Mouse (Mus musculus) right cerebral cortex, postnatal 14 days (tissue): Measurements from ENCODE around the gene Gm29797.

Experiments used
- DNase-seq: peaks from one replicate; pipeline ENCODE4 v3.0.0; 2022

Gene Gm29797

DNA sequence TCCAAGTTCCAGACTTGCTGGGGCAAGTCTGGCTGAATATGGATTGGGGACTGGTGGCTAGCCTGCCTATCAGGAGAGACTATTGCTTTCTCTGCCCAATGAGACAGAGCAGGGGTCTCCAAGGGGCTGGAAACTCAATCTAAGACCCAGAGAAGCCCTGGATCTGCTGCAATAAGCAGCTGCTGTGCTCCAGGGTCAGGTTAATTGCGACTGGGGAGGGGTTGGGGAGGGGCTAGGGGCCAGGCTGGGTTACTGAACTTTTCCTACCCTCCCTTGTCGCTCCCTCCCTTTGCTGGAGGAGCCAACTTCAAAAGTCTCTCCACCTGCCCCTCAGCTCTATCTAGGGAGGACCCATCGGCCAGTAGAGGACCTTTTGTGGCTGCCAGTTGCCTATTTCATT is at the start of gene Gm29797:
TSS of gene Gm29797 (plus strand) at position 301 of the 400 bp plus-strand sequence.
- no peak for DNase-seq

DNA sequence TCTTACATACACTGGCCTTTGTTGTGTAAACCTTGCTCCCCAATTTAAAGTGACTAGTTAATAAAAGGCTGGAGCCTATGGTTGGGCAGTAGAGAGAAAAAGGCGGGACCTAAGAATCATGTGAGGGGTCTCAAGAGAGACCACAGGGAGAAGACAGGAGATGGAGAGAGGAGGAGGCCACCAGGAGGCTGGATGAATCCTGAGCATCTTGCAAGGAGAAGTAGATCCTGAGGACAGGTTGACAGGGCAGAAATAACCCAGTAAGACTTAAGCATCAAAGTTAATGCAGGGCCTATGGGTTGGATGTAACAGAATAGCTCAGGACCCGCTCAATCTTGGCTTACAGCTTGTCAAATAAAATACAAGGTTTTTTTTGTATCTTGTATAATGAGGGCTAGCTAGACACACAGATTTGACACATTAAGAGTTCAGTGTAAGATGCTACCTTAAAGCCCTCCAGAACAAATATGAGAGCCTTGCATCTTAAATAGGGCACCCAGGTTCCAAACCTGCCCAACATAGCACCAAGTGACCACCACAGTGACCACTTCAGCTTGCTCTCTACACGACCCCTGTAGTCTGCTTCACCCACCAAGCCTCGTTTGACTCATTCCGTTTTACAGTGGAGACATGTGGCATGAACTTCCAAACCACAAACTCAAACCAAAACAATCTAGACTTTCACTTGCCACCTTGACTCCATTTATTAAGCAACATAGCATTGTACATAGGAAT is 37.9 kb upstream of the Gm29797 start:
- no peak for DNase-seq

DNA sequence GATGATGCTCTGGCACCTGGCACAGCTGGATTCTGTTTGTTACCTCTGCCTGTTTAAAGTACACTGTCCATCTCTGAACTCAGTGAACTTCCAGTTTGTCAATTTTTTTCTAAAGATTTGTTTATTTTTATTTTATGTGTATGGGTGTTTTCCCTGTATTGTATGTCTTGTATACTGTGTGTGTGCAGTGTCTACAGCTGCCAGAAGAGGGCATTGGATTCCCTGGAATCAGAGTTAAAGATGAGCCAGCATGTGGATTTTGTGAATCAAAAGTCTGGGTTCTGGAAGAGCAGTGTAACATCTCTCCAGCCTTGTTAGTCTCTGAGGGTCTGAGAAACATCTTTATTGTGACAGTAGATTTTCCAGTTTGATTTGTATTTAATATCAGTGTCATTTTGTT is 33.4 kb upstream of the Gm29797 start:
- DNase-seq: peak; percentile 38

DNA sequence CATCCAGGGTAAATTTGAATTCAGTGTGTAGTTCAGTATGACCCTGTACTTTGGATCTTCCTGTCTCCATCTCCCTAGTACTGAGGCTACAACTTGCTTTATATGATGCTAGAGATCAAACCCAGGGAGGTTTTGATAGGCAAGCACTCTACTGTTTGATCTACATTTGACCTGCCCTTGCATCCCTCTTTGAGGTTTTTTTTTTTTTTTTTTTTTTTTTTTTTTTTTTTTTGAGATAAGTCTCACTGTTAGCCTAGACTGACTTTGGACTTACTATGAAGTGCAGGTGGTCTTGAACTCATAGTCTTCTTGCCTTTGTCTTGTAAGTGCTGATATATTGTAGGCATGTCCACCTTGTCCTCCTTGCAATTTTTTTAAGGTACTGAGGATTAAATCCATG is 28.4 kb upstream of the Gm29797 start:
- no peak for DNase-seq

DNA sequence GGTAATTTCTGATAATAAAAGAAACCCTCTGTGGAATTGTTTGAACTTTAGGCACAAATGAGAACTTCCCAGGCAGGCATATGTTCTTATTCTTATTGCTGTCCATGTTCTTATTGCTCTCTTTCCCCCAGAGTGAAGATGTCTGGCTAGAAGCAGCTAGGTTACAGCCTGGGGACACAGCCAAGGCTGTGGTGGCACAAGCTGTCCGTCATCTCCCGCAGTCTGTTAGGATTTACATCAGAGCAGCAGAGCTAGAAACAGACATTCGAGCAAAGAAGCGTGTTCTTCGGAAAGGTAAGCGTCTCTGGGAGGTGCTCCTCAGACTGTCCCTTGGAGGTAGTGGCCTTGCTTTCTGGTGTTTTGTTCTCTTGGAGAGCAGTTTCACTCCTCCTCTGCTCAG is 24.2 kb upstream of the Gm29797 start:
- DNase-seq: no peak

DNA sequence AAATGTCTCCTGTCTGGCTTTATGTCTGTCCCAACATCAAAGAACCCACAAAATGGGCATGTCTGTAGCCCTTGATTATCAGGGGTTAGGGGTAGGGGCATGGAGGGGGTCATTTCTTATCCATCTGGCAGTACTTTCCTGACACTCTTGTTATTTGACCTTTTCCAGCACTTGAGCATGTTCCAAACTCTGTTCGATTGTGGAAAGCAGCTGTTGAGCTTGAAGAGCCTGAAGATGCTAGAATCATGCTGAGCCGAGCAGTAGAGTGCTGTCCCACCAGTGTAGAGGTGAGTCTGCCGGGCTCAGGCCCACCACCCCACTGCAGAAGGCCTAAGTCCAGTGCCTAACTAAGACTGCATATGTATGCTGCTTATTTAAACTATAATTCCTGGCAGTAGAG is 21.0 kb upstream of the Gm29797 start:
- no peak for DNase-seq

DNA sequence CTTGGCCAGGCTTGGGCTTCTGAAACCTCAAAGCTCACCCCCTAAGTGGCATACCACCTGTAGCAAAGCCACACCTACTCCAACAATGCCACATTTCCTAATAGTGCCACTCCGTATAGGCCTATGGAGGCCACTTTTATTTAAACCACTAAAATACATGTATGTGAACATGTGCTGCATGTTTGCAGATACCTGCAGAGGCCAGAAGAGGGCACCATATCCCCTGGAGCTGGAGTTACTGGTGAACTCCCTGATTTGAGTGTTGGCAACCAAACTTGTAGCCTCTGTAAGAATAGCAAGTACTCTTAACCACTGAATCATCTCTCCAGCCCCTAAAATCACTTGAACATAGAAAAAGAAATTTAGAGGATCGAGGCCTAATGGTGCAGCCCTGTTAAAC is 12.5 kb upstream of the Gm29797 start:
- peak; percentile 38 for DNase-seq

DNA sequence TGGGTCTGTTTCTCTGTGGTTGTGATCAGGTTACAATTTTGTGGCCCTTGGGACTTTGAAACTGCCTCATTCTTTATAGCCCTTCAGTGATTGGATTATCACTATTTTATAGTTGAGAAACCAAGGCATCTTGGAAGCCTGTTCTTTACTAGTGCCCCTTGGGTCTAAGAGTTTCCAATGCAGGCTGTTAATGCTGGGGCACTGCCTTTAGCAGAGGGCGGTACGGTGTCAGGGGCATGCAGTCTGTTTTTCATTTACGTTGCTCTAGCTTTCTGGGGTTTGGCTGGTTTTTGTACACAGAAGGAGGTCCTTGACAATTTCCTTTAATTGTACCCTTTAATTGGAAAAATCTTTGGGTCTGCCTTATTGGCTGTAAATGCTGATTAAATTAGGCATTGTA is 11.2 kb upstream of the Gm29797 start:
- DNase-seq: no peak

DNA sequence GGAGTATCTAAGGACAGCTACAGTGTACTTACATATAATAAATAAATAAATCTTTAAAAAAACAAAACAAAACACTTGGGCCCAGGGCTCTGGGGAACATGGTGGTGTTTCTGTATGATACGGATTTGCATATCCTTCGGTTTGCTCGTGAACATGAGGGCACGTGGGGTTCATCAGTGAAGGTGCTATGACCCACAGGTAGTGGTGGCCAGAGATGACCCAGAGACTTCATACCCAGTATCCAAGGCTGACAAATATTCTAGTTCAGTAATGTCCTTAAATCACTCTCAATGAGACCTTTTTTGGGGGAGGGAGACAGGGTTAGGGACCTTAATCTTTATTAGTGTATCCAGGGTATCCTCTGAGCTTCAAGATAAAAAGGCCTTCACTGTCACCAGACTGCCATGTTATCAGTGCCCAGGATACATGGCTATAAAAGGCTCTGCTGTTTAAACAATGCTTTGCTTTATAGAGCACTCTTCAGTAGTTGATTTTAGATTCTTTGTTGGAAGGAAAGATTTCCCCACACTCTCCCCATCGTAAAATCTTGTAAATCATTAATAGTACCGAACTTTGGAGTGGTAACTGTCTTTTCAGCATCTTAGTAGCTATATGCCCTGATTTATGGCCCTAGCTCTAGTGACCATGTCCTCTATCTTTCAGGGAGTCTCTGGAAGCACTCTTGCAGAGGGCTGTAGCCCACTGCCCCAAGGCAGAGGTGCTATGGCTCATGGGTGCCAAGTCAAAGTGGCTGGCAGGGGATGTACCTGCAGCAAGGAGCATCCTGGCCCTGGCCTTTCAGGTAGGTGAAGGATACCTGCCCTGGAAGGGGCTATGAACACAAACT is 10.0 kb upstream of the Gm29797 start:
- DNase-seq: no peak

DNA sequence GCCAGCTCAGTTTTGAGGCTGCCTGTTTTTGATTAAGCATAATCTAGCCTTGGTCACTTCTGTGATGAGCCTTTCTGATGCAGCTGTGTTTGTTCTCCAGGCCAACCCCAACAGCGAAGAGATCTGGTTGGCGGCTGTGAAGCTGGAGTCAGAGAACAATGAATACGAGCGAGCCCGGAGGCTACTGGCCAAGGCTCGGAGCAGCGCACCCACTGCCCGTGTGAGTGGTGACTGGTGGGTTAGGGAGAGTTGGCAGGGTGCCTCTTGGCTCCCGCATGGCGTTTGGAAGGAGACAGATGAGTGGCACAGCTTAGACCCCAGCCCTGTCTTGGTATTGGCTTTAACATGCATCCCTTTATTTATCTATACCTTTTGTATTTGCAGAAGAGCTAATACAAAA is 7.9 kb upstream of the Gm29797 start:
- DNase-seq: no peak

DNA sequence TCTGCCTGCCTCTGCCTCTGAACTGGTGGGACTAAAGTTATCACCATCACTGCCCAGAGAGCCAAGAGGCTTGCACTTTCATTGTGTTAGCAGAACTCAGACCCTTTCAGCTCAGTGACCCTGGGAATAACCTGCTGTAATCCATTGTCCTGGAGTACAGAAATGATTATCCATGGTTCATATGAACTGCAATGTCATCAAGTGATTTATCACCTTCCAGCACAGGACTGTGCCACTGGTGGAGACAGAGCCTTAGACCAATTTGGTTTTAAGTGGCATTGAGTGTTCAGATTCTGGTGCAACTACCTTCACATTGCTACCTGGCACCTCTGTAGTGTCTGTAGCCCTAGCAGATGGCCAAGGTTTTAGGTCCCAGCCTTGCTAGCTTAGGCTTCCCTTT is 3.8 kb upstream of the Gm29797 start:
- DNase-seq: no peak

DNA sequence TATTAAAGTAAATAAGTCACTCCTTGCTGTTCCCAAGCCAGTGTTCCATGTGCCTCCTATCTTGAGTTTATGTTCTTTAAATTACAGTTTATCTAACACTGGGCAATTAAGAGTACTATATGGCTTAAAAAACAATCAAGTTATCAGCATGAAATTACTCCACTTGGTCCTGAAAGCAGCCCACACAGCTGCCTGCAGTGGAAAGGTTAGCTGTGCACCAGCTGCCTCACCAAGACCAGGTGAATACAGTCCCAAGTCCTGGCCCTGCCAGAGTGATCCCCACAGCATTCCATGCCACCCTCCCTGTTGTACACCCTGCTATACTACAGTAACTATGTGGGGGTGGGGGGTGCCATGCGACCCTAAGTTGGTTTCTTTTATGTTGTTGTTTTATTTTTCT is 3.3 kb upstream of the Gm29797 start:
- DNase-seq: no peak

DNA sequence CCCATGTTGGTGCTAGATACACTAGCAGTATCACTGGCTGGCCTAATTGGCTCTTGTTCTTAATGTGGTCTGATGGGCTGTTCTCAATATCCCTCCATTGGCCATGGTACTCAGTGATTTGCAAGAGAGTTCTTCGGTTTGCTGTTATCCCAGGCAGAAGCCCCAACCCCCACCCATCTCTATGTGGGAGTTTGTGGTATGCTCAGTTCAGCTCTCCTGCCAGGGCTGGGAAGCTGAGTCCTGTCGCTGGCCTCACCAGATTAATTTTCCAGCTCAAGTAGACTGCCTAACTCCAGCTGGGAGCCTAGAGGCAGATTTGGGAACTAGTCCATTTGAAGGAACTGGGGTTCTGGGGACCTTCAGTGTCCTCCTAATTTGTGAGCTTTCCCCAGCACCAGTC is 607 bp downstream of the Gm29797 start:
- no peak for DNase-seq

DNA sequence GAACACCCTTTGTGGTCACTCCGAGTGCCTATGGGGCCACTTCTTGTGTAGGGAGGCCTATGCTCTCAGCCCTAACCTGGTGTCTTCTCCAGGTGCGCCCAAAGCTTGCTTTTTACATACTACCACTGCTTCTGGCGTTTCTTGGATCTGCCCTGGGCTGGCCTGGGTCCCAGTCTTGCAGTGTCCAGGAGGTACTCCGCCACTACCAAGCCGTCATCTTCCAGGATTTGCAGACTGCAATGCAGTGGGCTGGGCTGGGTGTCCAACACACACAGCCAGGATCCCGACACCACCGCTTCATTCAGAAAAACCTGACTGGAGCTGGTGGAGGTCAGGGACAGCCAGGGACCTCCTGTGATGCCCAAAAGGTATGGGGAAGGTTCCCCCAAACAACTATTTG is 1.7 kb downstream of the Gm29797 start:
- DNase-seq: no peak

DNA sequence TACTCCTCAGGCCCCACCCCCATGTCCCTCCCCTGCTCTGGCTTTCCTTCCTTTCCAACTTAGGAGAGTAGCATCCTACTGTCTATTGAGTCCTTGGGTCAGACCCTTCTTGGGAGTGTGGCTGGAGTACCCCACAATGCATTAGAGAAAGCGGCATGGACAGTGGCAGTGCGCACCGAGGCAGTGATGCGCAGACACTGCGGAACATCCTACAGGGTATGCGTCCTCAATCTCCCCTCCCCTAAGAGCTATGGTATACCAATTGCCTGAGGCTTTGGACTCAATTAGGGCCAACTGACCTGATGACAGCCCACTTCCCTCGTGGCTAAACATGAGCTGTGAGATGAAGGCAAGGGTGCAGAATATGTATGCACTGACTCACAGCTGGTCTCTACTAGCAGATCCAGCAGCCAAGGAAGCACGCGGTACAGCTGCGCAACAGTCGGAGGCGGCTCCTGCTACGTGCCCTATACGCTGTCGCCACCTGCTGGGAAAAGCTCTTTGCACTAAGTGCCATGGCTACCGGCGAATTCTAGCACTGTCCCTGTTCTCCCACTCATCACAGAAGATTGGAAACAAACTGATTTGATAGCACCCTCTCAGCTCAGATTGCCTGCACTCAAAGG is 2.2 kb downstream of the Gm29797 start:
- DNase-seq: peak; percentile 72

DNA sequence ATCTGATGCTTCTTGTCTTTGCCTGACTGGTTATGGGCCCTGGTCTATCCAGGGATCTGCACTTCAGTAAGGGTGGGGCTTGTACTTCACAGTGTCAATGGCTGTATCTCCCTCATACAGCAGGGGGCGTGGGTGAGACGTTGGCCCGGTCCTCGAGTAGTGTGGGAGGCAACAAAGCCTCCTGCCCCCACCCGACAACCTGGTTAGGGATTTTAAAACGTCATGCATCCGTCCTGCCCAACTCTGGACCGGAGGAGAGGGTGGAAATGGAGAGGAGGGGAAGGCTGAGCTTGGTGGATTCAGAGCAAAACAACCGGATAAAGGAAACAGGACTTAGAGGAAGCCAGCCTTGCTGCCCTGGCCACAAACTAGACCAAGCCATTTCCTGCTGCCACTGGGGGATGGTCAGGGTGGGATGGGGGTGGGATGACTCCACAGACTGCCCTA is 2.8 kb downstream of the Gm29797 start:
- DNase-seq: peak; percentile 81

DNA sequence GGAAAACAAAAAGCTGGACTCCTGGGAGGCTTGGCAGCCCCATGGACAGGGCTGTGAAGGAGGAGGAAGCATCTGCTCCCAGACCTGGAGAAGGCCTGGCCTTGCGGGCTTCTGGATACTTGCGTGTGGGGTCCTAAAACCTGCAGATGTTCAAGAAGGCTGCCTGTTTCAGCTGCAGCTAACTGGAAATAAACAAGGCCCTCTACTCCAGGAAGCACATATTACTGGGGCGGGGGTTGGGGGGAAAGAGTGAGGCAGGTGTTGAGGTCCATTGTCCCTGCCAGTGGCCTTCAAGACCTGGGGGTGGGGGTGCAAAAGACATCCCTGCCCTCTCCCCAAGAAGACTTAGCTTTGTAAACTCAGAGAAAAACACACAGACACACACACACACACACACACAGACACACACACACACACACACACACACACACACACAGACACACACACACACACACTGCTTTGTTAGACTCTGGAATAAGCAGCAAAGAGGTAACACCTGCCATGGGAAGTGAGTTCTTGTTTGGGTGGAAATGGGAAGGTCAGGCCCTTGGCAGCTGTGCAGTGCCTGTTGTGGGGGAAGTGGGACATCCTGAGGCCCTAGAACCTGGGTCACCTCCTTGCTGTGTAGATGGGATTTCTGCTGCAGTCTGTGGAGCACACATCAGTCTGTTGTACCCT is 5.9 kb downstream of the Gm29797 start:
- DNase-seq: no peak

DNA sequence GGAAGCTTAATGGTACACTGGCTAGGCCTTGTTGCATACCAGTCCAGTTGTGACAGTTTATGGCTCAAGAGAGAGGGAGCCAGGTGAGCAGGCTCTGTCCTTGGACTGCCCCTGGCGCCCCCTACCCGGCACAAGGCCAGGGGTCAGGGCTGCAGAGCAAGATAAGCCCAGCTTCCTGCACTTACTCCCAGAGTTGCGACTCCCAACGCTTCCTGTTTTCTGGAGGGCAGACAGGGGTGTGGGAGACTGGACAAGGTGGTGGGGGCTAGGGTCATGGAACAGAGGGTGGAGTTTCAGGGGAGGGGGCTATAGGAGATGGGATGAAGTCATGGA is 6.4 kb downstream of the Gm29797 start:
- DNase-seq: no peak

DNA sequence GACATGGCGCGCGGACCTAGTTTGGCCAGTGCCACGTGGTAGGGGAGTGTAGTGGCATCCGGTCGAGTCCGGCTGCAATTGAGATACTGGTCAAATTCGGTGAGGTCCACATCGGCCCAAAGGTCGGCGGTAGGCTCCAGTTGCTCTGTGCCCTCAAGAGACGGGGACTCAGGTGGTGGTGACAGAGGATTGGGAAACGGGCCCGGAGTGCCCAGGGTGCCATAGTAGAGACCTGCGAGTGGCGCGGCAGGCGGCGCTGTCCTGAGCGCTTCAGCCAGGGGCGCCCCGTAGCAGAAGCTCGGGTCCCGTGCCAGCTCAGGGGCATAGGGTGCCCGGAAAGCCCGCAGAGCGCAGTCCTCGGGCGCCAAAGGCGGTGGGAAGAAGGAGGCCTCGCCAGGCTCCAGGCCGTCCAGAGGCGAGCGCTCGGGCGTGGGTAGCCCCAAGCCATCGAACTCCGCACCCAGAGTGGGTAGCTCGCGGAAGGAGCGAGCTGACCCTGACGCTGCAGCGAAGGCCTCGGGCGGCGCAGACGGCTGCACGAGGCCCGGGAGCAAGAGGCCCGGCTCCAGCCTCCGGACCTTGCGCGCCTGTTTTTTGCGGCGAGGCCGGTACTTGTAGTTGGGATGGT is 13.6 kb downstream of the Gm29797 start:
- no peak for DNase-seq

DNA sequence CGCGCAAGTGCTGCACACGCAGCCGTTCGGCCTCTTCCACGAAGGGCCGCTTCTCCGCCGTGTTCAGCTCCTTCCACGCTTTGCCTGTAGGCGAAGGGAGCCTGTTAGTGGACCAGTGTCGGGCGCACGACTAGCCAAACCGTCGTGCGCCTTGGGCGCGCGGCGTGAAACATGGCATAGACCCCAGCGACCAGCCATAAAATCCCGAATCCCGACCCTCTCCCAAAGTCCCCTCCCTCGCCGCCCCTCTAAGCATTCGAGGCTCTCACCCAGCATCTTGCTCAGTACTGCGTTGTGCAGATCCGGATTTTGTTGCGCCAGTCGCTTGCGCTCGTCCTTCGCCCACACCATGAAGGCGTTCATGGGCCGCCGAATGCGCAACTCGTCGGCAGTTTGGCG is 14.1 kb downstream of the Gm29797 start:
- DNase-seq: no peak

DNA sequence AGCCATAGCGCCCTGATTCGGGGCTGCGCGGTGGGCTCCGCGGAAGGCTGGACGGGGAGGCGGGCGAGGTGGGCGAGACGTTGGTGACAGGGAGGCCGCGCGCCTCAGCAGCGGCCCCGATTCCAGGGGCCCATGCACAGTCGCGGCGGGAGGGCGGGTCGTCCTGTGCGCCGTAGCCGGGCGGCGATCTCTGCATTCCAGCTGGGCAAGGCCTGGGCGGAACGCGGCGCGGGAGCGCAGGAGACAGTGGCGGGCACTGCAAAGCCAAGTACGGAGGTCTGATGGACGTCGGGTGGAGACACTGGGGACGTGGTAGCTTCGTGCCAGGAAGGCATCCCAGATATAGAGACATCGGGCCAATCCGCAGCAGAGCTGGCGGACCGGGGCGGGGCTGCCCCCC is 14.5 kb downstream of the Gm29797 start, which contains the start of gene Sox18:
TSS of gene Sox18 (minus strand) at position 315 of the 400 bp plus-strand sequence.
- no peak for DNase-seq

DNA sequence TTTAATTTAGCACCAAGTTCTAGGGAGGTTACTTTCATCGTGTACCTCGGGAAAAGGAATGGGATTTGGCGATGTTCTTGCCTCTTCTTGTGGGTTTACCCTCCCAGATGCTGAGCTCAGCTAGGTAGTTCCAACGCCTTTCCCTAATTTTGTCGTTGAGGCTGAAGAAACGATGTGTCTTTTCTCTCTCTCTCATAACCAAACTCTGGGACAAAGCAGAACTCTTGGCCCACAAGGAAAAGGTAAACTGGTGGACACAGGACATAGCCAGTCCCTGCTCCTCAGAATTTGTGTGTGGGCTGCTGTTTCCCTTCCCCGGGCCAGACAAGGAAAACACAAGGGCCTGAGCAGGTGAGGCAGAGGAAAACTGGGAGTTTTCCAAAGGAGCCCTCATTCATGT is 15.2 kb downstream of the Gm29797 start:
- no peak for DNase-seq

DNA sequence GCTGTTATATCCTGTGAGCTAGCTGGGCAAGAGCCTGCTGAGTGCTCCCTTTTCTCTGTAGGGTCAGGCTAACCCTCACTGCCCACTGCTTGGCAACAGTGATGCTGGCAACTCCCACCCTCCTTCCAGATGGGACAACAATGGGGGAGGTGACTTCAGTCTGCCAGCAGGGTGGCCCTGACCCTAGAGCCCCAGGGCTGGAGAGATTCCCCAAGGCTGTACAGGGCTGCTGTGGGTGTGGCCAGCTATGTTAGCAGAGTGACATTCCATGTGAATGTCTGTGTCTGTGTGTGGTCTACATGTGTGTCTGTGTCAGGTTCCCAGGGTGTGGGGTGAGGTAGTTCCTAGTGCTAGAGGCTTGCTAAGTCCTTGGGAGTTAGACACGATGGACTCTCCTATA is 16.7 kb downstream of the Gm29797 start:
- DNase-seq: no peak
